Mouse (Mus musculus): ENCODE measurements at regions not wholly inside any gene's neighbourhood (a gene's known extent, or its start where the extent isn't known, plus 50 kb on each side); places are given as distances from the start of the nearest gene placed in this dataset.

DNA sequence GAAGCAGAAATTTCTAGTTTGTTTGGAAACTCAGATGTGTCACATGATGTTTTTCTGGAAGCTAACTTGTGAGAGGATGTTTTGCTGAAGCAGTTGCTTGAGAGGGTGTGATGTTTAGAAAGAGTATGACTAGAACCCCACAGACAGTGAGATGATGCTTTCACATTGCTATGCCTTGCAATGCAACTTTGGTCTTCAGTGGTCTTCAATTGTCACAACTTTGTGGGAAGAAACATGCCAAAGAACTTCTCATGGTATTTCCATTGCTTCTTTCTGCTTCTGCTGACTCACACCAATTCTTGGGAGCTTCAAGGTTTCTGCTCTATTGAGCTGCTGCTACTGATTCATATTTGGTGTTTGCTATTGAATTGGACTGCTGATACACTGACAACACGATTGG, 365.3 kb upstream of the Tmem229a start:
- CTCF ChIA-PET: no interaction called here

DNA sequence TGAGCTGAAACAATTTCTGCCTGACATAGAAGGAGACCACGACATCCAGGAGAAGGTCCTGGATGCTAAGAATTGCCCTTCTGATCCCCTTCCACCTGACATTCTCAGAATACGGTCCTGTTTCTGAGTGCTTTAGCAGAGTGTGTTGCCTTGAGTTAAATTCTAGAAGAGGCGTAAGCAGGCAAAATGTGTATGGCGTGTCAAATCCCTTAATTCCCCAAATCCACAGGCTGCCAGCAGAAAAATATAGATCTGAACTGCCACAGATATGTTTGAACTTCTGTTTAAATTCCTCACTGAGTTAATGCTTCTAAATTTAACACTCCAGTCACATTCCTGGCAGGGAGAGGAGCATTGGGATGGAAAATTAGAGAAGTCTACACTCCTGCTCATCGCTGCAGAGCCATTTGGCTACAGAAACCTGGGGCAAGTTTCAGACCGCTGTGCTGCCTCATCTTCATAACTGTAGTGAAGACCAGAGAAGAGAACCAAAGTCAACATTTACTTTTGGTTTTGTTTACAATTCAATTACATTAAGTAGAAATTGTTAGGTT, 364.3 kb upstream of the Tmem229a start:
- CTCF ChIA-PET: no interaction called here

DNA sequence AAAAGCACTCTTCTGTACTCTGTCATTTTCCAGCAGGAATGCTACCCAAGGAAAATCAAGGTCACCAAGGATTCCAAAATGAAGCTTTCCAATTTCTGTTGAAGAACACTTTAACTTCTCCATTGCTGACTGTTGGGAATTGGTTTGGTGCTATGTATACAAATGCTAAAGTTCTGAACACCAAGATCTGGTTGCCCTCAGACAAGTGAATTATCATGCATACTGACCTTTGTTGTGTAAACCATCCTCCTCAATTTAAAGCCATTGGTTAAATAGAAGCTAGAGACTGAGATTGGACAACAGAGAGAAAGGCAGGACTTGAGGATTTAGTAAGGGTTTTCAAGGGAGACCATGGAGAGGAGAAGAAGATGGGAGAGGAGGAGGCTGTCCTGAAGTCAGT, 351.4 kb upstream of the Tmem229a start:
- CTCF ChIA-PET: no interaction called here

GRCm38 (mm10) chr6:25304844-25305504, 348.9 kb upstream of the Tmem229a start:
- CTCF ChIA-PET: no interaction called here

DNA sequence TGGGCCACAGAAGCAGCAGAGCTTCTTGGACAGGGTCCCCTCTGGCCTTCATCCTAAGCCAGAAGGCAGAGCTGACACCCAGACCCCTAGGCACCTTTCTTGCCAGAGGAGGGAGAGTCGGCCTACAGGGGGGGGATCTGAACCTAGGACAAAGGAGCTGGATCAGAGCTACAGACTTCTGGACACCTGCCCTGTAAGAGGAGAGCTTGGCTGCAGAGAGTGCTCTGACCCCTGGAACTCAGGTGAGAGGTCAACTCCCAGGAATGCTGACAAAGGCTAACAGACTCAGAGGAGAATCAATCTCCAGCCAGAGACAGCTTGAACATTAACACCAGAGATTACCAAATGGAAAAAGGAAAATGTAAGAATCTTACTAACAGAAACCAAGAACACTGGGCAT, 335.5 kb upstream of the Tmem229a start:
- CTCF ChIA-PET: no interaction called here

GRCm38 (mm10) chr6:25287591-25287990, 331.5 kb upstream of the Tmem229a start:
- CTCF ChIA-PET: no interaction called here

GRCm38 (mm10) chr6:25286313-25286712, 330.2 kb upstream of the Tmem229a start:
- CTCF ChIA-PET: no interaction called here

- CTCF ChIA-PET: no interaction called here
Observed at GRCm38 (mm10) chr6:25278509-25278908, 322.4 kb upstream of the Tmem229a start.

DNA sequence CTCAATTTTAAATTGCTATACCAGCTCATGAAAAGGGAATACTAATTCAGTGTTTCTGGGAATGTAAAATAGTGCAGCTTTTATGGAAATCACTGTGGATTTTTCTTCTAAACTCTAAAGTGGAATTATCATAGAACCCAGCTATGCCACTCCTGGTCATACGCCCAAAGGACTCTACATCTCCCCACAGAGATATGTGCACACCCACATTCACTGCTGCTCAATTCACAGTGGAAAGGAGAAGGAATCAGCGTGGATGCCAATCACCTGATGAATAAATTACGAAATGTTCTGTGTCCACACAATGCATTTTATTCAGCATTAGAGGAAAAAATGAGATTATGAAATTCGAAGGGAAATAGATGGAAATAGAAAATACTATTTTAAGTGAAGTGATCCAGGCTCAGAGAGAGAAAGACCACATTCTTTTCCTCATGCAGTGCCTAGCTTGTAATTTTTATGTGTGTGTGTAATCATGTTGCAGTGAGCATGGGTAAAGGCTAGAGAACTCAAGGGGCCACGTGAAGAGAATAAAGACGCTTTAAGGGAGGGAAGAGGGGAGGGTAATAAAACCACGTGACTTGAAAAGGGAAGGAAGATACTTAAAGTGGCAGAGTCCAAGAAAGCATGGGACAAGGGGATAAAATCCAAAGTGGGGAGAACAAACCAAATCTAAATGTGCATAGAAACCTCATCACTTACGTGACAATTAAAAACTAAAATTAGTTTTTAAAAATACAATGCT, 321.8 kb upstream of the Tmem229a start:
- CTCF ChIA-PET: interaction anchor here (0.5 kb wide), 1 partner anchor 87 kb away, joined by 4 read pairs; no protein-coding TSS in a partner anchor

DNA sequence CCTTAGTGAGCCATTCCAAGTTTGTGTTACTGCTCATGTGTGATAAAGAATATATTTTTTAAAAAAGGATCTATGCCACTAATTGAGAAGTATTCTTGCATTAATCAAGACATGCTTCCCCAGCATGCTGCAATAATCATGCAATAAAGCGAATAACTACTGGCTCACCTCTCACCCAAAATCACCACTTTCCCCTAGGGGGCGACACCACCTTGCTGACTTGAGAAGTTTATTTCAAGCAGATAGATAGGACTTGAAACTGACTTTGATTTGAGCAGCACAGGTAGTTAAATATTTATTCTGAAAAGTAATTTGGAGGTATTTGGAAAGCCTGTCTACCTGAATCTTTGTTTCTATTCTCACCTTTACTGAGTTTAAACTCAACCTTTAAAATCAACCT, 320.1 kb upstream of the Tmem229a start:
- CTCF ChIA-PET: no interaction called here

DNA sequence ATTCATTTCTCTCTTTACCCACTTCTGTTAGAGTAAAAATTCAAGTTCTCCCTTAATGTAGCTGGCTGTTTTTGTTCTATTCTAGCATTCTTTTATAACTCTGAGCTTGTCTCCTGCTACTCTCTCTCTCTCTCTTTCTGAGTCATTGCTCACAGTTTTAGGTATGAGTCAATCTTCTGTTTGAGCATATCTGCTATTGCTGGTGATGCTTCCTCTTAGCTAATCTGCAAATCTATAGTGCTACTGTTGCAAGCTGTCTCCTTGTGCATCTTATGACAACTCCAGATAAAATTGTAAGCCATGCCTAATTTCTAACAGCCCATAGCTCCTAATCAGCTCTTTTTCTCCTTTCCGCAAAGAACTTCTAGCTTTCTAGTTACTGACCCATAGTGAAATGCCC, 304.5 kb upstream of the Tmem229a start:
- CTCF ChIA-PET: no interaction called here

DNA sequence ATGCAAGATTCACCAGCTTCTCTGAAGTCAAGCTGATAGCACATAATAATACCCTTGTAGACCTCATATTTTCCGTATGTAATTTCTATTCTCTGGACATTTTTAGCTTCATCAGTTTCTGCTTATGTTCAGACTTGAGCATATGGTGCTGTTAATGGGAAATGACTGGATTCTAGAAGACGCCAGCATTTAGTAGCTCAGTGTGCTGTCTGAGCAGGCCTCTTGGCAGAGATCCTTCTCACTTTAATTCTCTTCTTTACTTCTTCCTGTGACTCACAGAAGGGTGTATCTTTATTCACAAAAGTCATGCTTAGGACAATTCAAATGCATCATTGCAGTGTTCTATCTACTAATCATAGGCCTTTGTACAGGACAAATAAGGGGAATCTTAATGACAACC, 299.7 kb upstream of the Tmem229a start:
- CTCF ChIA-PET: no interaction called here

- CTCF ChIA-PET: no interaction called here
Observed at GRCm38 (mm10) chr6:25237021-25237420, 280.9 kb upstream of the Tmem229a start.

- CTCF ChIA-PET: no interaction called here
Observed at GRCm38 (mm10) chr6:25236616-25237015, 280.5 kb upstream of the Tmem229a start.
